Mouse (Mus musculus) MN1 (cell line): ENCODE results near the gene Cacna1b.

Experiments used
- DNase-seq: peaks from one replicate; pipeline ENCODE4 v3.0.0-alpha.2; 2016; ENCODE audit warnings: low spot score

The Cacna1b gene

GRCm38 (mm10) chr2:24763115-24763557, at the start of gene Cacna1b:
Gene Cacna1b, minus strand, starts transcription at chr2:24763152.
- peak; percentile 92 for DNase-seq

- DNase-seq: no peak
These were observed 46.8 kb upstream of the Cacna1b start for GRCm38 (mm10) chr2:24809746-24810145.

GRCm38 (mm10) chr2:24807691-24808090, 44.7 kb upstream of the Cacna1b start:
- no peak for DNase-seq

- DNase-seq: no peak
These were observed 44.1 kb upstream of the Cacna1b start for GRCm38 (mm10) chr2:24807036-24807435.

- DNase-seq: no peak
These were observed 43.2 kb upstream of the Cacna1b start for GRCm38 (mm10) chr2:24806143-24806542.

GRCm38 (mm10) chr2:24805621-24806020, 42.7 kb upstream of the Cacna1b start:
- no peak for DNase-seq

GRCm38 (mm10) chr2:24796833-24797457, 34.0 kb upstream of the Cacna1b start:
- no peak for DNase-seq

- DNase-seq: no peak
These were observed 24.3 kb upstream of the Cacna1b start for GRCm38 (mm10) chr2:24787250-24787649.

GRCm38 (mm10) chr2:24781253-24781652, 18.3 kb upstream of the Cacna1b start:
- no peak for DNase-seq

- DNase-seq: peak; percentile 9
These were observed 13.9 kb upstream of the Cacna1b start for GRCm38 (mm10) chr2:24776831-24777230.

- peak; percentile 14 for DNase-seq
These were observed 13.1 kb upstream of the Cacna1b start for GRCm38 (mm10) chr2:24775951-24776587.

GRCm38 (mm10) chr2:24774832-24775231, 11.9 kb upstream of the Cacna1b start:
- DNase-seq: no peak

GRCm38 (mm10) chr2:24770861-24771260, 7.9 kb upstream of the Cacna1b start:
- no peak for DNase-seq

GRCm38 (mm10) chr2:24762446-24762960, 449 bp downstream of the Cacna1b start:
- DNase-seq: peak; percentile 35

- no peak for DNase-seq
These were observed 968 bp downstream of the Cacna1b start for GRCm38 (mm10) chr2:24761923-24762445.

GRCm38 (mm10) chr2:24755276-24755675, 7.7 kb downstream of the Cacna1b start:
- peak; percentile 50 for DNase-seq

GRCm38 (mm10) chr2:24752599-24752998, 10.4 kb downstream of the Cacna1b start:
- DNase-seq: no peak

GRCm38 (mm10) chr2:24750051-24750450, 12.9 kb downstream of the Cacna1b start:
- peak; percentile 61 for DNase-seq

- DNase-seq: no peak
These were observed 15.1 kb downstream of the Cacna1b start for GRCm38 (mm10) chr2:24747878-24748277.

- no peak for DNase-seq
These were observed 23.3 kb downstream of the Cacna1b start for GRCm38 (mm10) chr2:24739701-24740100.

- no peak for DNase-seq
These were observed 29.8 kb downstream of the Cacna1b start for GRCm38 (mm10) chr2:24733157-24733556.

- DNase-seq: no peak
These were observed 37.1 kb downstream of the Cacna1b start for GRCm38 (mm10) chr2:24725865-24726264.
